Mouse (Mus musculus) splenic B cell, adult 2 months (primary cell): Measurements from ENCODE around the gene Spink2.

Source experiments
- DNase-seq: peaks from one replicate; pipeline ENCODE4 v3.0.0-alpha.2; 2011; ENCODE audit warnings: low read depth, low spot score
- H3K27me3 ChIP-seq: 2 replicates; pipeline ENCODE4 v1.6.1; 2012; ENCODE audit warnings: mild to moderate bottlenecking, low read length, moderate library complexity, mixed read lengths; ENCODE audit not compliant: control insufficient read depth, poor library complexity, insufficient read depth, severe bottlenecking
- H3K36me3 ChIP-seq: 2 replicates; pipeline ENCODE4 v1.6.1; 2012; ENCODE audit warnings: mild to moderate bottlenecking, low read length, moderate library complexity, mixed read lengths; ENCODE audit not compliant: control insufficient read depth, poor library complexity, insufficient read depth, severe bottlenecking

Gene Spink2

GRCm38 (mm10) chr5:77181508-77181907 lies 29.8 kb downstream of the Spink2 start:
- H3K27me3 ChIP-seq: no peaks in the 10 kb centered on the region
- DNase-seq: no peak

DNA sequence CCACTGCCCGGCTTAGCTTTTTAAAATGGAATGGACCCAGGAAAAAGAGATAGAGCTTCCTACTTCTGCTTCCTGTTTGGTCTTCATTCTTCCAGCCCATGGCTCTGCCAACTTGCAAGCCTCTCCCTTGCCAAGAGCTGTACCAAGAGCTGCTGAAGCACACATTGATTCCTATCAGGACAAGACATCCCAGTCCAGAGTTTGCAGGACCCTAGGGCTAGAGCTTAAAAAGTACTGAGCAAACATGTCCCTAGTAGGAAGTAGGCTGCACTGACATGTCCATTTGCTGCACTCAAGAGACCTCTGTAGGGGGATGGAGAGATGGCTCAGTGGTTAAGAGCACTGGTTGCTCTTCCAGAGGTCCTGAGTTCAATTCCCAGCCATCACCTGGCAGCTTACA lies 32.3 kb downstream of the Spink2 start:
- Histone ChIP-seq H3K27me3 (no peaks in the 10 kb centered on the region; the same call in 1 of the 2 replicates), H3K36me3 (no peaks in the 10 kb centered on the region)
- DNase-seq: no peak

More at GRCm38 (mm10) chr5:77181508-77181907, 29.8 kb downstream of the Spink2 start:
- H3K36me3 ChIP-seq: no peaks in the 10 kb centered on the region

- no peaks in the 10 kb centered on the region; the same call in 1 of the 2 replicates for H3K27me3 ChIP-seq
- no peak for DNase-seq
Measured at GRCm38 (mm10) chr5:77178008-77178407, 33.3 kb downstream of the Spink2 start.

GRCm38 (mm10) chr5:77174779-77175178 lies 36.5 kb downstream of the Spink2 start:
- H3K36me3 ChIP-seq: no peaks in the 10 kb centered on the region
- H3K27me3 ChIP-seq: no peaks in the 10 kb centered on the region; the same call in 1 of the 2 replicates
- DNase-seq: no peak

More at GRCm38 (mm10) chr5:77178008-77178407, 33.3 kb downstream of the Spink2 start:
- H3K36me3 ChIP-seq: no peaks in the 10 kb centered on the region

DNA sequence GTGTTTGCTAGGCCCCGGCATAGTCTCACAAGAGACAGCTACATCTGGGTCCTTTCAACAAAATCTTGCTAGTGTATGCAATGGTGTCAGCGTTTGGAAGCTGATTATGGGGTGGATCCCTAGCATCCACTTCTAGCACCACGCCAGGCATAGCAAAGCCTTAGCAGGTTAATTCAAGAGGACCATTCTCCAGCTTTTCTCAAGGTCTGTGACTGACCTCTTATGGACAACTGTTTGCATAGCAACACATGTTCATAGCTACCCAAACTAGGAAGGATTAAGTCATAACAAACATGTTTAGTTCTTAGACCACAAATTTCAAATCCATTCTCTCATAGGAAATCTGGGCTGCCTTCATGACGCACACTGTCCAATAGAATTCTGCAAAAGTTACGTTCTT lies 40.7 kb downstream of the Spink2 start:
- H3K27me3 ChIP-seq: no peaks in the 10 kb centered on the region; the same call in 1 of the 2 replicates
- DNase-seq: peak; percentile 58
- H3K36me3 ChIP-seq: no peaks in the 10 kb centered on the region

- DNase-seq: no peak
- H3K27me3 ChIP-seq: no peaks in the 10 kb centered on the region
- H3K36me3 ChIP-seq: no peaks in the 10 kb centered on the region
Measured at GRCm38 (mm10) chr5:77167306-77167945, 43.8 kb downstream of the Spink2 start.

DNA sequence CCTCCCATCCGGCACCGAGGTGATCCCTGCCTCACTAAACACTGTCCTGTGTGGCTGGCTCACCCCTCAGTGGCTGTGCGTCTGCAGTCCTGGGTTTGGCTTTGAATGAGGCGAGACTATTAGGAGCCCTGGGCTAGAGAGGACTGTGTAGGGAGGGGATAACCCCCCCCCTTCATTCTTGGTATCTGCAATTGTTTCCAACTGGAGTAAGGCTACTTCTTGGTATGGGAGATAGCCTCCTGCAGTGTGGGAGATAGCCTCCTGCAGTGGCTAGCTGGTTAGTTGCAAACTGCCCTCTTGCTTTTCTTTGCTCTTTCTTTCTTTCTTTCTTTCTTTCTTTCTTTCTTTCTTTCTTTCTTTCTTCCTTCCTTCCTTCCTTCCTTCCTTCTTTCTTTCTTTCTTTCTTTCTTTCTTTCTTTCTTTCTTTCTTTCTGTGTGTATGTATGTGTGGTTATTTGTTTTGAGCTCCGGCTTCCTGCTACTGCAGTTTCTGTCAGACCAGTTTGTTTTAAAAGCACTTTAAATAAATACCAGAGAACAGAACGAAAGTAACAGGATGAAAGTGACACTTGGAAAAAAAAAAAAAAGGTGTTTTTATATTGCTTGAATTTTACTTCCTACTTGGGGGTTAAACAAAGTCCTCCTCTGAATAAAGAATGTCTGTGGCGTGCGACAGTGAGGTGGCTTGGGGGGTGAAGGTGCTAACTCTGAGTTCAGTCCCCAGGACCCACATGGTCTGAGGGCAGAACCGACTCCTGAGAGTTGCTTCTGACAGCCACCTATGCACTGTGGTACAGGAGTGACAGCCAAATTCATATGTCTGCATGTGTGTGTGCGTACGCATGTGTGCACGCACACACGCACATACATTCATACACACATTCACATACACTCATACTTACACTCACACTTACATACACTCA lies 45.3 kb downstream of the Spink2 start:
- DNase-seq: no peak
- Histone ChIP-seq H3K27me3 (no peaks in the 10 kb centered on the region), H3K36me3 (no peaks in the 10 kb centered on the region)

- H3K36me3 ChIP-seq: no peaks in the 10 kb centered on the region
- no peaks in the 10 kb centered on the region for H3K27me3 ChIP-seq
- DNase-seq: no peak
Measured at GRCm38 (mm10) chr5:77163597-77163996, 47.7 kb downstream of the Spink2 start.

DNA sequence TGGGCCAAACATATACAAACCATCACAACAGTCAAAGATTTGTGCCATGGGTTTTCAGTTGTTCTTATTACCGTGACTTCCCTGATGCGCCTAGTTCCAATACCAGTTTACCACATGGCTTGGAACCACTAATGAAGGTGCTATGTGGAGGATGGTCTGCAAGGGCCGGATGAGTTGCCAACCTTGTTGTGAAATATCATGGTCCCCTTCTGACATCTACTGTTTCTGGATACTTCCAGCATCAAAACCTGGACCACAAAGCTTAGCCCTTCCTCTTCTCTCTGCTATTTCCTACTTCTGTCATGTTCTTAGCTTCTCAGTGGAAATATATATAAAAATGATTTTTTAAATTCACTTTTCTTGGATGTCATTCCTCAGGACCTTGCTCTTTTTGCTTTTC lies 48.7 kb downstream of the Spink2 start:
- Histone ChIP-seq H3K36me3 (no peaks in the 10 kb centered on the region), H3K27me3 (no peaks in the 10 kb centered on the region)
- DNase-seq: no peak

GRCm38 (mm10) chr5:77157777-77158540 lies 53.3 kb downstream of the Spink2 start:
- no peak for DNase-seq
- H3K36me3 ChIP-seq: no peaks in the 10 kb centered on the region
- H3K27me3 ChIP-seq: no peaks in the 10 kb centered on the region

- H3K36me3 ChIP-seq: no peaks in the 10 kb centered on the region
- no peak for DNase-seq
- H3K27me3 ChIP-seq: no peaks in the 10 kb centered on the region
Measured at GRCm38 (mm10) chr5:77156938-77157337, 54.3 kb downstream of the Spink2 start.

- DNase-seq: no peak
- Histone ChIP-seq H3K36me3 (no peaks in the 10 kb centered on the region), H3K27me3 (no peaks in the 10 kb centered on the region)
Measured at GRCm38 (mm10) chr5:77155526-77155925, 55.7 kb downstream of the Spink2 start.
